Mouse (Mus musculus): Measurements from ENCODE around the gene Gse1. TPM values are rescaled to one million over a fixed set of nuclear protein-coding genes. Genes with fewer than 3 reads are reported as not detected.
A peak's percentile ranks its signal among the peaks of the same experiment; 100 is the strongest.

Gse1 gene
- polyA plus RNA-seq, 1 experiment from 2014 or later = 6.7 TPM

GRCm38 (mm10) chr8:120489142-120489754 is 261.0 kb downstream of the Gse1 start:
- Histone ChIP-seq H3K9me3 (ENCODE audit: low read length) (no peaks in the 10 kb centered on the region), H3K4me3 (ENCODE audit: low read length) (peak overlapping the region; percentile 71), H3K4me2 (replicated peaks; ENCODE audit: low read depth, low read length) (peak overlapping the region; percentile 94), H3K36me3 (ENCODE audit: insufficient read depth, low read length) (no peaks in the 10 kb centered on the region), H3K9ac (replicated peaks; ENCODE audit: low read length) (peak overlapping the region; percentile 80), H3K27me3 (ENCODE audit: insufficient read depth, low read length) (no peaks in the 10 kb centered on the region), H3K4me1 (ENCODE audit: insufficient read depth, low read length) (peaks cover 78% of the 10 kb centered on the region), H3K27ac (ENCODE audit: low read length) (peak overlapping the region; percentile 97)
- WGBS = under 1% methylated on average over 72 of the region's 73 CpGs
- no peak for ATAC-seq (ENCODE audit: low FRiP score, low TSS enrichment)

DNA sequence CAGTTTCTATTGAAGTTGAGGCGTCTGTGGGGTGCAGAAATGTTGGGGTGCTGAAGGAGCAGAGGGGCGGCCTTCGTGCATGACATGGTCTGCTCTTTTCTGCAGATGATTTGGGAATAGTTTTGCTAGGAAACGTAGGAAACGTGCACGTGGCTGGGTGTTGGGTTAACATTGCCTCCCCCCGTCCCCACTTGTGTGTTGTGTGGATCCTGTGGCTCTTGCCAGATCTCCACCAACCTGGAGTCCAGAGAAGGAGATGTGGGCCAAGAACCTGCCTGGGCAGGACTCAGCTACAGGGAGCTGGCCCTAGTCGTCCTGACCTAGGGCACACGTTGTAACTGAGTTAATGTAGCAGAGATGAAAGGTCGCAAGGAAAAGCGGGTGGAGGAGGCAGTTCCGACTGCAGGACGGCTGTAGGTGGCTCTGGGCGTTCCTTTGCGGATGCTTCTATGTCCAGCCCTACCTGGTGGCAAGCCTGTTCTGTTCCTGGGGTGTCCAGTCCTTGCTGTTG is 261.6 kb downstream of the Gse1 start:
- peak overlapping the region; percentile 71 for H3K4me3 ChIP-seq (ENCODE audit: low read length)
- 5% methylated on average over 15 of the region's 15 CpGs for WGBS
- peaks cover 78% of the 10 kb centered on the region for H3K4me1 ChIP-seq (ENCODE audit: insufficient read depth, low read length)
- H3K27ac ChIP-seq (ENCODE audit: low read length) = peak overlapping the region; percentile 37; the same call in 1 of the 2 replicates
- no peak for ATAC-seq (ENCODE audit: low FRiP score, low TSS enrichment)
- H3K4me2 ChIP-seq (replicated peaks; ENCODE audit: low read depth, low read length) = peak overlapping the region; percentile 94
- H3K36me3 ChIP-seq (ENCODE audit: insufficient read depth, low read length) = no peaks in the 10 kb centered on the region
- no peaks in the 10 kb centered on the region for H3K27me3 ChIP-seq (ENCODE audit: insufficient read depth, low read length)
- H3K9me3 ChIP-seq (ENCODE audit: low read length) = no peaks in the 10 kb centered on the region
- peak overlapping the region; percentile 80 for H3K9ac ChIP-seq (replicated peaks; ENCODE audit: low read length)

DNA sequence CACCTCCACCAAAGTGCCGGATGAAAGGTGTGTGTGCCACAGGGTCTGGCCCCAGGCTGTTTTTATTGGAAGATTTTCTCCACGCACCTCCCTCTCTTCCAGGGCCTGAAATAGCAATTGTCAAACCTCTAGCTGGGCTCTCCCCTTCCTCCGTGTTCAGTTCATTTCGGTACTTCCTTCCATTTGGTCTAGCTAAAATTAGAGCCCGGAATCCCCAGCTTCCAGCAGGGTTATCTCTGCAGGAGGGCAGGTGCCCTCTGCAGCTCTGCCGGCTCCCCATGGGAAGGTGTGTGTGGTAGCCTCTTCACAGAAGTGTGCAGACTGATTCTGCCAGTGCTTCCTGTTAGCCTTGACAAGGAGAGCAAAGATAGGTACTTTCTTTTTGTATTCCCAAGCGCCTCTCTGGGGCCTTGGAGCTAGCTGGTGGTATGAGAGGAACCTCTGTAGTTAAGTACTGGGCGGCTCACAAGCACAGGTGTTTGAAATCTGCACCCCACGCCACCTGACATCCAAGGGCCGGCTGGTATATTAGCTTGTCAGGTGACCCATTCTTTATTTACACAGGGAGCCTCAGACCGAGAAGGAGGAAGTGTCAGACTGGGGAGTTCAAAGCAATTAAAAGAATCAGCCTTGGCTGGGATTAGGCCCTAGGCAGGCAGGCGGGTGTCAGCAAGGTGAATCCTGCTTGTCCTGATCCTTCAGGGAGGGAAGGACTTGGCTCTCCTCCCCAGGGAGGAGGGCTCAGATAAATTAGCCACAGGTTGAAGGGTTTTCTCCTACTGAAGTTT is 262.3 kb downstream of the Gse1 start:
- Histone ChIP-seq H3K9me3 (ENCODE audit: low read length) (no peaks in the 10 kb centered on the region), H3K4me3 (ENCODE audit: low read length) (peak overlapping the region; percentile 71), H3K27me3 (ENCODE audit: insufficient read depth, low read length) (no peaks in the 10 kb centered on the region), H3K4me2 (replicated peaks; ENCODE audit: low read depth, low read length) (peak overlapping the region; percentile 94), H3K36me3 (ENCODE audit: insufficient read depth, low read length) (no peaks in the 10 kb centered on the region), H3K27ac (ENCODE audit: low read length) (peak overlapping the region; percentile 37; the same call in 1 of the 2 replicates), H3K4me1 (ENCODE audit: insufficient read depth, low read length) (peaks cover 78% of the 10 kb centered on the region), H3K9ac (replicated peaks; ENCODE audit: low read length) (peak overlapping the region; percentile 80)
- 21% methylated on average over 12 of the region's 12 CpGs for WGBS
- ATAC-seq (ENCODE audit: low FRiP score, low TSS enrichment) = no peak

DNA sequence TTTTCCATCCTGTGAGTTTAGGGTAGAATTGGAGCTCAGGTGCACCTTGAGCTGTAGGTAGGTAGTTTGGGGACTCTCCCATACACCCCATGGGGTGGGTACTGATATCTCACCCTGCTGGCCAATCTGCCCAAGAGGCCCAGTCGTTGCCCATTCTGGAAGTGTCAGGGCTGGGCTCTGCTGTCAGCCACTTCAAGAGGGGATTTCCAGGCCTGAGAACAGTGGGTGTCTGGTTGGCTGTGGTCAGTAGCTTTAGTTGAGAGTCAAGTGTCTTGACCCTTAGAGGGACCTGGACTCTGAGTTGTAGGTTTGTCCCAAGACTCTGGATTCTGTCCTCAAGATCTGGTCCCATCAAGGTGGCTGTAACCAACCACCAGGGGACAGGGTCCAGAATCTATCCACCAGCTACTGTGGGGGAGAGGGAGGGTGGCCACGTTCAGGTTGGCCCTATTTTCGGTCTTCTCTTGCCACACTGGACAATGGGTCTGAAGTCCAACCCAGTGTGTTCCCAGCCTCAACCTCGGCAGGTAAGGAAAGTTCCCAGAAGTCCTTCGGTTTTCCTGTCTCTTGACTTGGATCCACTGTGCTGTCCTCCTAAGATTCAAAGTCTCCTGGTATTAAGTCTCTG is 263.0 kb downstream of the Gse1 start:
- no peaks in the 10 kb centered on the region for H3K27me3 ChIP-seq (ENCODE audit: insufficient read depth, low read length)
- peak overlapping the region; percentile 71 for H3K4me3 ChIP-seq (ENCODE audit: low read length)
- 65% methylated on average over 5 of the region's 5 CpGs for WGBS
- ATAC-seq (ENCODE audit: low FRiP score, low TSS enrichment) = no peak
- 0 out of 2 replicates have a peak overlapping the region, but pooled peaks have one; percentile 37 for H3K27ac ChIP-seq (ENCODE audit: low read length)
- H3K9ac ChIP-seq (replicated peaks; ENCODE audit: low read length) = peak overlapping the region; percentile 80
- no peaks in the 10 kb centered on the region for H3K9me3 ChIP-seq (ENCODE audit: low read length)
- H3K4me1 ChIP-seq (ENCODE audit: insufficient read depth, low read length) = peaks cover 76% of the 10 kb centered on the region
- peak overlapping the region; percentile 94 for H3K4me2 ChIP-seq (replicated peaks; ENCODE audit: low read depth, low read length)
- no peaks in the 10 kb centered on the region for H3K36me3 ChIP-seq (ENCODE audit: insufficient read depth, low read length)

DNA sequence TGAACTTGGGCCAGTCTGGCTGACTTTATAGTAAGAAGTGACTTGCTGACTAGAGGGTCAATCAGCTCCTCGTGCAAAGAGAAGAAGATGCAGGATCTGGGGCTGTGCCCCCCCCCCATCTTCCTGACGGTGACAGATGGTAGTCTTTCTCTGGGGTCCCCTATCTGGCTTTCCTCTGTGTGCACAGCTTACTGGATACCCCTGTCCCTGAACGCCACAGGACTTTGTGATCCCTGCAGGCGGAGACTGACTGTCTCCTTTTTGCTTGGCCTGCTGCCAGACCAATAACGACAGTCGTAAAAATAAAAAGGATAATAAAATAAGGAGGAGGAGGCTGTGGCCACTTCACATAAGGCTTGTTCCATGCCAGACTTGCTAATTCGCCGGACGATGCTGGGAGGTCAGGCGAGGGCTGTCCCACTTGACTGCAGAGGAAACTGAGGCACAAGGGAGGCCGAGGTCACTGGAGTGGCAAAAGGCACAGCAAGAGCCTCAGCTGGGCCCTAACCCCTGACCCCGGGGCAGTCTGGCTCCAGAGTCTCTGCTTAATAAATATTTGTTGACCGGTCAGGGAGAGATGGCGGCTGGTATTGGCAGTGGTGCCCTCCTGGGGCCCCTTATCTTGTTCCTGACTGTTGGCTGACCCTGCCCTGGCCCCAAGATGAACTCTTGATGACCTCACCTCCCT is 264.1 kb downstream of the Gse1 start:
- H3K27me3 ChIP-seq (ENCODE audit: insufficient read depth, low read length) = no peaks in the 10 kb centered on the region
- no peaks in the 10 kb centered on the region for H3K9me3 ChIP-seq (ENCODE audit: low read length)
- H3K9ac ChIP-seq (replicated peaks; ENCODE audit: low read length) = no peak overlapping the region
- no peak overlapping the region for H3K4me3 ChIP-seq (ENCODE audit: low read length)
- 12% methylated on average over 14 of the region's 14 CpGs for WGBS
- peak overlapping the region; percentile 94 for H3K4me2 ChIP-seq (replicated peaks; ENCODE audit: low read depth, low read length)
- no peaks in the 10 kb centered on the region for H3K36me3 ChIP-seq (ENCODE audit: insufficient read depth, low read length)
- H3K27ac ChIP-seq (ENCODE audit: low read length) = peak overlapping the region; percentile 6; the same call in 1 of the 2 replicates
- H3K4me1 ChIP-seq (ENCODE audit: insufficient read depth, low read length) = peaks cover 78% of the 10 kb centered on the region
- no peak for ATAC-seq (ENCODE audit: low FRiP score, low TSS enrichment)

DNA sequence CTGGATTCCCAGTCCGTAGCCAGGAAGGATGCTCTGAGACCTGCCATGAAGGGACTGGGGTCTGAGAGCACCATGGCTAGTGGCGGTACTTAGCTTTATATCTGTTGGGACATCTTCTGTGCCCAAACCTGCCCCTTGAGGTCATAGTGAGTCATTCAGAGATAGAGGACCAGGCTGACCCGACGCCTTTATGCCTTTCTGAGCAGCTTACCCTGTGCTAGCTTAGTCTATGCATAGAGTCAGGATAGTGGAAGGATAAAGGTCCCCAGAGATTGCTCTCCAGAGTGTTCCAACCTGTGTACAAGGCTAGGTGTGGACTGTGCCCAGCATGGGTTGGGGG is 264.6 kb downstream of the Gse1 start:
- H3K27ac ChIP-seq (ENCODE audit: low read length) = no peak overlapping the region; the same call in 1 of the 2 replicates
- no peaks in the 10 kb centered on the region for H3K9me3 ChIP-seq (ENCODE audit: low read length)
- ATAC-seq (ENCODE audit: low FRiP score, low TSS enrichment) = no peak
- WGBS = 32% methylated on average over 4 of the region's 4 CpGs
- H3K27me3 ChIP-seq (ENCODE audit: insufficient read depth, low read length) = no peaks in the 10 kb centered on the region
- H3K4me3 ChIP-seq (ENCODE audit: low read length) = no peak overlapping the region
- H3K36me3 ChIP-seq (ENCODE audit: insufficient read depth, low read length) = no peaks in the 10 kb centered on the region
- peak overlapping the region; percentile 36 for H3K4me2 ChIP-seq (replicated peaks; ENCODE audit: low read depth, low read length)
- H3K9ac ChIP-seq (replicated peaks; ENCODE audit: low read length) = no peak overlapping the region
- peaks cover 83% of the 10 kb centered on the region for H3K4me1 ChIP-seq (ENCODE audit: insufficient read depth, low read length)

- ATAC-seq (ENCODE audit: low FRiP score, low TSS enrichment) = no peak
- H3K9me3 ChIP-seq (ENCODE audit: low read length) = no peaks in the 10 kb centered on the region
- no peak overlapping the region for H3K4me3 ChIP-seq (ENCODE audit: low read length)
- H3K27ac ChIP-seq (ENCODE audit: low read length) = peak overlapping the region; percentile 95
- no peaks in the 10 kb centered on the region for H3K36me3 ChIP-seq (ENCODE audit: insufficient read depth, low read length)
- 40% methylated on average over 16 of the region's 16 CpGs for WGBS
- H3K9ac ChIP-seq (replicated peaks; ENCODE audit: low read length) = peak overlapping the region; percentile 44
- H3K4me1 ChIP-seq (ENCODE audit: insufficient read depth, low read length) = peaks cover 92% of the 10 kb centered on the region
- H3K27me3 ChIP-seq (ENCODE audit: insufficient read depth, low read length) = no peaks in the 10 kb centered on the region
- 0 out of 2 replicates have a peak overlapping the region, but pooled peaks have one; percentile 34 for H3K4me2 ChIP-seq (replicated peaks; ENCODE audit: low read depth, low read length)
Measured at GRCm38 (mm10) chr8:120493508-120494464, 265.5 kb downstream of the Gse1 start.

DNA sequence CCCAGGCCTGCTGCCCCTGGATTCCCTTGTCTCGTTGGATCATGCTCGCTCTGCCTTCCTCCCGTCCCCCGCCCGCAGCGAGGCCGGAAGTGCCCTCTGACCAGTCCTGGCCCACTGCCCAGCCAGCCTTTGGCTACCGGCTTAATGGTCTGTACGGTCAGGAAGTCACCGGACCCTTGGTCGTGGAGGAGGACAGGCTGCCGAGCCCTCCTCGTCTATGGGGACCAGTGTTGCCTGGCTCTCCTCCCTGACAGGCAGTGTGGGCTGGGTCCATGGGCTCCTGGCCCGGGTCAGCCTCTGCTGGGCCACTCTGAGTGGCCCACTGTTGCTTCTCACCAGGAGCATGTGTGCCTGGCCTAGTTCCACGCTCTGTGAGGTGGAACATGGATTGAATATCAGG is 266.6 kb downstream of the Gse1 start:
- H3K9ac ChIP-seq (replicated peaks; ENCODE audit: low read length) = peak overlapping the region; percentile 22; the same call in 1 of the 2 replicates
- peak overlapping the region; percentile 34 for H3K4me2 ChIP-seq (replicated peaks; ENCODE audit: low read depth, low read length)
- peak; percentile 73 for ATAC-seq (ENCODE audit: low FRiP score, low TSS enrichment)
- H3K36me3 ChIP-seq (ENCODE audit: insufficient read depth, low read length) = no peaks in the 10 kb centered on the region
- no peaks in the 10 kb centered on the region for H3K9me3 ChIP-seq (ENCODE audit: low read length)
- under 1% methylated on average over 15 of the region's 15 CpGs for WGBS
- no peaks in the 10 kb centered on the region for H3K27me3 ChIP-seq (ENCODE audit: insufficient read depth, low read length)
- H3K4me3 ChIP-seq (ENCODE audit: low read length) = 0 out of 2 replicates have a peak overlapping the region, but pooled peaks have one; percentile 3
- peaks cover 97% of the 10 kb centered on the region for H3K4me1 ChIP-seq (ENCODE audit: insufficient read depth, low read length)
- peak overlapping the region; percentile 95 for H3K27ac ChIP-seq (ENCODE audit: low read length)
